Comparison of ENCODE assay signal across 11 mouse cellular contexts in genomic region chr5:112282123-112282779, GRCm38 (mm10). TPM values are rescaled to one million over a fixed set of nuclear protein-coding genes. Genes with fewer than 3 reads are reported as not detected.
DNase-seq lines count a peak whose midpoint lies in the region; ATAC-seq and TF ChIP-seq lines count a peak whose summit lies in the region.
"Had no signal": no experiment of that assay in that cellular context is flagged by ENCODE, and none has a peak within 500 bp of the region (broad histone marks: within the 10 kb centered on the region; RNA-seq: fewer than 3 reads in every experiment).

No protein-coding gene starts in this region.

- DNase-seq in heart, postnatal 14 days = no peak
- DNase-seq in lung, postnatal 0 days (ENCODE audit: low spot score) = no peak
- DNase-seq in lung, postnatal 10 days = no peak
- DNase-seq in thymus, postnatal 36 days = no peak
- no peak for DNase-seq in thymus, adult 2 months
- DNase-seq: retina, postnatal 1 day had no signal

- 0 out of 2 replicates have a peak overlapping the region, but pooled peaks have one; percentile 50 for H3K27ac ChIP-seq in heart, embryonic 11.5 days (ENCODE audit: low read depth, low read length)
- peak overlapping the region; percentile 88 for H3K27ac ChIP-seq in lung, postnatal 0 days (ENCODE audit: low read length)
- peak overlapping the region; percentile 74 for H3K27ac ChIP-seq in heart, embryonic 15.5 days
- H3K27ac ChIP-seq in thymus, adult 2 months (ENCODE audit: control insufficient read depth, insufficient read depth, low read length) = no peak overlapping the region

- TF ChIP-seq POLR2A in myocyte (IDR thresholded peaks at IDR 0.05; ENCODE audit: insufficient read length, low read depth) = no peak
- no peak for TF ChIP-seq POLR2A in thymus, adult 2 months (IDR thresholded peaks at IDR 0.05; ENCODE audit: control insufficient read depth, extremely low read depth, insufficient read depth, low read length, poor library complexity)

- ATAC-seq in heart, embryonic 11.5 days (replicated peaks; ENCODE audit: insufficient number of reproducible peaks, low FRiP score, low TSS enrichment) = no peak
- ATAC-seq in lung, postnatal 0 days = no peak
- ATAC-seq in heart, embryonic 15.5 days (replicated peaks; ENCODE audit: insufficient number of reproducible peaks, insufficient read depth, low FRiP score, low read depth) = no peak
- ATAC-seq: forebrain, embryonic 15.5 days had no signal

- H3K4me3 ChIP-seq in heart, embryonic 11.5 days (ENCODE audit: low read depth, low read length) = no peak overlapping the region
- no peak overlapping the region for H3K4me3 ChIP-seq in lung, postnatal 0 days (ENCODE audit: low read depth, low read length)
- no peak overlapping the region for H3K4me3 ChIP-seq in heart, embryonic 15.5 days
- H3K4me3 ChIP-seq in myocyte = no peak overlapping the region
- no peak overlapping the region for H3K4me3 ChIP-seq in thymus, adult 2 months (ENCODE audit: control insufficient read depth, insufficient read depth, low read length)
- H3K4me3 ChIP-seq: forebrain, embryonic 15.5 days had no signal

- H3K9ac ChIP-seq in heart, embryonic 11.5 days (ENCODE audit: low read depth, low read length) = no peak overlapping the region
- H3K9ac ChIP-seq in lung, postnatal 0 days (replicated peaks; ENCODE audit: low read depth) = no peak overlapping the region
- 0 out of 2 replicates have a peak overlapping the region, but pooled peaks have one; percentile 5 for H3K9ac ChIP-seq in heart, embryonic 15.5 days
- H3K9ac ChIP-seq: forebrain, embryonic 15.5 days had no signal

- H3ac ChIP-seq in myocyte (ENCODE audit: control insufficient read depth, insufficient read length) = no peak overlapping the region

- no peaks in the 10 kb centered on the region for H3K36me3 ChIP-seq in heart, embryonic 11.5 days (ENCODE audit: control insufficient read depth, insufficient read depth, low read length)
- no peaks in the 10 kb centered on the region for H3K36me3 ChIP-seq in lung, postnatal 0 days (ENCODE audit: insufficient read depth, low read length)
- H3K36me3 ChIP-seq in heart, embryonic 15.5 days = no peaks in the 10 kb centered on the region
- H3K36me3 ChIP-seq in myocyte (ENCODE audit: control insufficient read depth, insufficient read depth) = peaks cover 4% of the 10 kb centered on the region
- no peaks in the 10 kb centered on the region for H3K36me3 ChIP-seq in thymus, adult 2 months (ENCODE audit: control insufficient read depth, insufficient read depth, low read length)
- H3K36me3 ChIP-seq: forebrain, embryonic 15.5 days had no signal

- 80% methylated on average over 6 of the region's 6 CpGs for WGBS in heart, embryonic 11.5 days (ENCODE audit: insufficient replicate concordance)
- WGBS in lung, postnatal 0 days = 48% methylated on average over 6 of the region's 6 CpGs
- WGBS in heart, embryonic 15.5 days = 63% methylated on average over 6 of the region's 6 CpGs
- WGBS in thymus, adult 2 months = 67% methylated on average over 6 of the region's 6 CpGs

- H3K4me1 ChIP-seq in heart, embryonic 11.5 days (ENCODE audit: control insufficient read depth, insufficient read depth, low read length) = peaks cover 59% of the 10 kb centered on the region
- H3K4me1 ChIP-seq in lung, postnatal 0 days (ENCODE audit: insufficient read depth, low read depth, low read length) = peaks cover 12% of the 10 kb centered on the region
- H3K4me1 ChIP-seq in heart, embryonic 15.5 days (replicated peaks) = peaks cover 83% of the 10 kb centered on the region
- H3K4me1 ChIP-seq in thymus, adult 2 months (replicated peaks; ENCODE audit: control insufficient read depth, insufficient read depth, low read length) = peaks cover 74% of the 10 kb centered on the region

- TF ChIP-seq CTCF in lung, postnatal 0 days (IDR thresholded peaks at IDR 0.05) = no peak
- no peak for TF ChIP-seq CTCF in thymus, adult 2 months (IDR thresholded peaks at IDR 0.05; ENCODE audit: borderline replicate concordance, control insufficient read depth, extremely low read depth, insufficient read depth, low read length, poor library complexity)

- no peaks in the 10 kb centered on the region for H3K9me3 ChIP-seq in heart, embryonic 11.5 days (replicated peaks; ENCODE audit: control insufficient read depth, low read length)
- no peaks in the 10 kb centered on the region for H3K9me3 ChIP-seq in lung, postnatal 0 days (ENCODE audit: low read length)
- H3K9me3 ChIP-seq in heart, embryonic 15.5 days (replicated peaks) = no peaks in the 10 kb centered on the region
- H3K9me3 ChIP-seq: forebrain, embryonic 15.5 days had no signal

- H3K79me2 ChIP-seq in myocyte (ENCODE audit: control insufficient read depth, insufficient read depth) = peaks cover 89% of the 10 kb centered on the region

- no peaks in the 10 kb centered on the region for H3K27me3 ChIP-seq in heart, embryonic 11.5 days (ENCODE audit: control insufficient read depth, insufficient read depth, low read length)
- no peaks in the 10 kb centered on the region for H3K27me3 ChIP-seq in lung, postnatal 0 days (replicated peaks; ENCODE audit: insufficient read depth, low read length)
- H3K27me3 ChIP-seq in heart, embryonic 15.5 days = no peaks in the 10 kb centered on the region
- no peaks in the 10 kb centered on the region for H3K27me3 ChIP-seq in myocyte (ENCODE audit: control insufficient read depth, insufficient read depth, insufficient read length)
- H3K27me3 ChIP-seq in thymus, adult 2 months (ENCODE audit: control insufficient read depth, insufficient read depth, low read length) = no peaks in the 10 kb centered on the region
- H3K27me3 ChIP-seq: forebrain, embryonic 15.5 days had no signal

- no peak for TF ChIP-seq EP300 in lung, postnatal 0 days (IDR thresholded peaks at IDR 0.05)

- no peak overlapping the region; the same call in 1 of the 2 replicates for H3K4me2 ChIP-seq in heart, embryonic 11.5 days
- no peak overlapping the region for H3K4me2 ChIP-seq in lung, postnatal 0 days (replicated peaks; ENCODE audit: low read depth, low read length)
- no peak overlapping the region for H3K4me2 ChIP-seq in heart, embryonic 15.5 days
- peak overlapping the region; percentile 99 for H3K4me2 ChIP-seq in myocyte (ENCODE audit: low read depth)
- H3K4me2 ChIP-seq: forebrain, embryonic 15.5 days had no signal

- intact Hi-C loops in heart, postnatal 14 days (cut with DNase I) = loop anchor here (2.0 kb wide), 1 partner anchor 19 kb away; no protein-coding TSS in a partner anchor

TF ChIP-seq in myocyte, 11 proteins besides CTCF, POLR2A, EP300 and RAD21:
- peak in 2 of 3 experiments; percentile 7 to 10 for TF ChIP-seq MYOD1 (IDR thresholded peaks at IDR 0.05; ENCODE audit: control insufficient read depth in 1 of 3, insufficient read length in 2 of 3, low read depth in 2 of 3)
- TF ChIP-seq TCF12 (IDR thresholded peaks at IDR 0.05; ENCODE audit: insufficient read depth, poor library complexity, severe bottlenecking) = no peak
- TF ChIP-seq MYOG (IDR thresholded peaks at IDR 0.05; ENCODE audit: control insufficient read depth in 1 of 3, insufficient read depth in 1 of 3, insufficient read length in 2 of 3, low read depth in 2 of 3) = peak in 1 of 3 experiments; percentile 48

RNA-seq across cellular contexts. Expression of gene Tpst2, which starts 5.8 kb away (rescaled TPM):
- 30.2 and 31.2 TPM in 2 replicates for polyA plus RNA-seq in heart, embryonic 11.5 days (2014; fragmentation: Nextera tagmentation; extraction: Ambion mirVana)
- 10 to 100 TPM; 50.6 to 55.5 TPM for total RNA-seq in heart, postnatal 14 days (2021)
- polyA plus RNA-seq in lung, postnatal 0 days (2015; fragmentation: Nextera tagmentation; extraction: Ambion mirVana) = 96.8 and 106 TPM in 2 replicates
- polyA plus RNA-seq in heart, embryonic 15.5 days (2015; fragmentation: Nextera tagmentation; extraction: Ambion mirVana) = 38.5 and 47.8 TPM in 2 replicates
- 94.7 TPM for polyA plus RNA-seq in myocyte (2012; fragmentation: generic; extraction: Trizol)
- 62.7 and 63.5 TPM in 2 replicates for polyA plus RNA-seq in thymus, adult 2 months (2012; rRNA removed)

RNA-seq across cellular contexts. Expression of gene Crybb1, which starts 26.6 kb away (rescaled TPM):
- polyA plus RNA-seq in heart, embryonic 11.5 days (2014; fragmentation: Nextera tagmentation; extraction: Ambion mirVana) = not detected in 2 replicates
- 1 to 10 TPM; 1.4 to 1.9 TPM for total RNA-seq in heart, postnatal 14 days (2021)
- polyA plus RNA-seq in lung, postnatal 0 days (2015; fragmentation: Nextera tagmentation; extraction: Ambion mirVana) = 1.4 and 1.7 TPM in 2 replicates
- 1.6 and 2.1 TPM in 2 replicates for polyA plus RNA-seq in heart, embryonic 15.5 days (2015; fragmentation: Nextera tagmentation; extraction: Ambion mirVana)
- 0.36 TPM for polyA plus RNA-seq in myocyte (2012; fragmentation: generic; extraction: Trizol)
- 0.15 and 0.40 TPM in 2 replicates for polyA plus RNA-seq in thymus, adult 2 months (2012; rRNA removed)
- total RNA-seq: hematopoietic stem cell, adult 5-6 weeks had no signal

RNA-seq across cellular contexts. Expression of gene Cryba4, which starts 29.9 kb away (rescaled TPM):
- 0.66 TPM in 1 of 2 replicates, not detected in the other for polyA plus RNA-seq in heart, embryonic 11.5 days (2014; fragmentation: Nextera tagmentation; extraction: Ambion mirVana)
- total RNA-seq in heart, postnatal 14 days (2021) = 1 to 10 TPM; 7.2 to 7.8 TPM
- polyA plus RNA-seq in lung, postnatal 0 days (2015; fragmentation: Nextera tagmentation; extraction: Ambion mirVana) = 0.87 and 1.5 TPM in 2 replicates
- 1.2 and 1.4 TPM in 2 replicates for polyA plus RNA-seq in heart, embryonic 15.5 days (2015; fragmentation: Nextera tagmentation; extraction: Ambion mirVana)
- 2.8 TPM for polyA plus RNA-seq in myocyte (2012; fragmentation: generic; extraction: Trizol)
- polyA plus RNA-seq in thymus, adult 2 months (2012; rRNA removed) = 0.41 and 3.1 TPM in 2 replicates
- total RNA-seq: hematopoietic stem cell, adult 5-6 weeks had no signal

RNA-seq across cellular contexts. Expression of gene Tfip11, which starts 43.9 kb away (rescaled TPM):
- polyA plus RNA-seq in heart, embryonic 11.5 days (2014; fragmentation: Nextera tagmentation; extraction: Ambion mirVana) = 13.7 and 15.9 TPM in 2 replicates
- 10 to 100 TPM; 18.8 to 19.5 TPM for total RNA-seq in heart, postnatal 14 days (2021)
- 16.0 and 16.7 TPM in 2 replicates for polyA plus RNA-seq in lung, postnatal 0 days (2015; fragmentation: Nextera tagmentation; extraction: Ambion mirVana)
- 15.2 and 19.6 TPM in 2 replicates for polyA plus RNA-seq in heart, embryonic 15.5 days (2015; fragmentation: Nextera tagmentation; extraction: Ambion mirVana)
- 31.7 TPM for polyA plus RNA-seq in myocyte (2012; fragmentation: generic; extraction: Trizol)
- polyA plus RNA-seq in thymus, adult 2 months (2012; rRNA removed) = 58.9 and 63.2 TPM in 2 replicates
